Mouse (Mus musculus) right cerebral cortex, postnatal 4 days (tissue): ENCODE results near the gene Edn2.

Source experiments
- DNase-seq: peaks from one replicate; pipeline ENCODE4 v3.0.0-alpha.2; 2022

Edn2 gene

DNA sequence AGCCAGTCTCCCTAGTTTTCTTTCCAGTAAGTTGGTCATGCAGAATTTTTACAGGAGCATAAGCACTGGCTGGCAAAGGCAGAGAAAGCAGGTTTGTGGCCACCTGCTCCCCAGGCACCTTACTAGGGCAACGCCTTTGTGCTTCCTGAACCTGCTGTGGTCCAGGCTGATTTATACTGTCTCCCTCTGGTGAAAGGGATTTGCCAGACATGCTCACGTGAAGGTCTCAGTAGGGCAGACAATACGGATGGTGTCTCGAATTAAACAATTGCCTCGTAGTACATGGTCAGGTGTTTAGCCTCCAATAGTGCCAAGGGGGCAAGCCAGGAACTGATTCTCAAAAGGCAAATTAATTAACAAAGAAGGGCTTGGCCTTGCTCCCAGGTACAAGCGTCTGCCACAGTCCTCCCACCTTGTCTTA is 45.5 kb downstream of the Edn2 start:
- DNase-seq: no peak

DNA sequence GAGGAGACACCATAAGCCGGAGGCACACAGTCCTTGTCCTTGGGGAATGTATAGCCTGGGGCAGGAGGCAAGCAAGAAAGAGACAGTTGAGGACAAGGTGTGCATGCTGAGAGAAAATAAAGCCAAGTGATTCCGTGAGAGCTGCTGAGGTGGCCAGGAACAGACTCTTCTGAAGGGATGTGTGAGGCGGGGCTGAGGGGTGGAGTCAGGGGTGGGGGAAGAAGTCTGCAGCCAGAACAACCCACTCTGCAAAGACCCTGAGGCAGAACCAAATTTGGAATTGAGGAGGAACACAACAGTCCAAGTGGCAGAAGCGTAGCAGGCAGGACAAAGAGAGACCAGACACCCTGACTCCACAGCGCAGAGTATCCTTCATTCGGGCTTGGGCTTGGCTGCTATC is 51.1 kb downstream of the Edn2 start:
- no peak for DNase-seq

DNA sequence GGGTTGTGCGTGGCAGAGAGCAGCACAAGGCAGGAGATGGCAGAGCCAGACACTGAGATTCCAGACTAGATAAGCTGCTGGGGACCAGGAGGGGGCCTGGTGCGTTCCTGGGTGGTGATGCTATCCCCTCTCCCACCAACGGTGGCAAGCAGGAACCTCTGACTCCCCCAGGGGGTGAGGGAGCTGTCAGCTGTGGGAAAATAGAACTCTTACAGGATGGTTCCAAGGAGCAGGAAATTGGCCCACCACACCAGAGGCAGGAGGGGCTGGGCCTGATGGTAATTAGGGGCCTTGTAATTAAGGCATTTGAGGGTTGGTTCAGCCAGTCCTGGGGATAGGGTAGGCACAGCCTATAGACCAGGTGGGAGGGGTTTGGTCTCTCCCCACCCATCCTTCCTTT is 51.8 kb downstream of the Edn2 start:
- DNase-seq: no peak

DNA sequence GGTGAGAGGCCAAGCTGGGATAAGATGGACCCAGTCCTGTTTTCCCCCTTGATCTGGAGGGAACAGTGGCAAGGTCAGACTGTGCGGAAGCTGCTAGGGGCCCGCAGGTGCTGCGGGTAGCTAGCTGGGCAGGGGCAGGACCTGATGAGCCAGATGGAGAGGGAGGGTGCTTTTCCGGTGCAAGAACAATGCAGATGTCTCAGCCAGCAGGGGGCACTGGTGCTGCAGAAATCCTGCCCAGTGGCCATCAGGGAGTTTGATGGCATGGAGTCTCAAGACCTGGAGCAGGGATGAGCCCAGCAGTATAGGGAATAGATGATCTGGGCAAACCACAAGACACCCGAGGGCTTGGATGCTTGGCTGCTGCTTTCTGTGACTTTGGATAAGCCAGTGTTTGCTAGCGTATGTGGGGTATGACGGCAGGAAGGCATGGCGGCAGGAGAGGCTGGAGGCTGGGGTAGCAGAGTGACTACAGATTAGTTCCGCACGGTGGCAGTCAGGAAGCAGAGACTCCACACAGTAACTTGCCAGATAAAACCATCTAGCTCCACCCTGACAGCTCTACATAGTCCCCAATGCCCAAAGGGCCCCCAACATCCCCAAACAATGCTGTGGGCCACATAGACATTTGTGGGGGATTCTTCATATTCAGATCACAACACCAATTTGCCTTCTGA is 55.0 kb downstream of the Edn2 start:
- DNase-seq: peak; percentile 72

DNA sequence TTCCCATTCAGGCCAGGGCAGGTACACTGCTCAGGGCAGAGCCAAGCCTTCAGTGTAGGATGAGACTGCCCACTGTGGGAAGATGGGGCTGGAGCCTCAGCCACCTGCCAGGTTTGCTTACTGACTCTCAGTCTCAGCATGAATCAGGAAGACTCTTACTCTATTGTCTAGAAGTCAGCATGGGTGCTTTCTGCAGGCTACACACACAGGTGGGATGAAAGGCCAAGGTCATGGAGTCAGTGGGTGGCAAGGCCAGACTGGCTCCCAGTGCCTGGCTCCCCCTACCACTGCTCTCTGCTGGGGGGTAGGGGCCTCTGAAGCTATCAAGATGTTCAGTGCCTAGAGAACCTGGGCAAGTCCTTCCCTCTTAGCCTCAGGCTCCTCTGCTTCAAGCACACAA is 55.9 kb downstream of the Edn2 start:
- DNase-seq: no peak
